Mouse (Mus musculus) ovary, postnatal 36 days (tissue): ENCODE measurements around the gene St6galnac3.

Experiments
- DNase-seq: peaks from one replicate; pipeline ENCODE4 v3.0.0; 2022; ENCODE audit warnings: low spot score, mixed read lengths

St6galnac3 gene

GRCm38 (mm10) chr3:153348797-153349465, 376.0 kb downstream of the St6galnac3 start:
- no peak for DNase-seq

- DNase-seq = no peak
Measured at GRCm38 (mm10) chr3:153344979-153345378, 380.0 kb downstream of the St6galnac3 start.

DNA sequence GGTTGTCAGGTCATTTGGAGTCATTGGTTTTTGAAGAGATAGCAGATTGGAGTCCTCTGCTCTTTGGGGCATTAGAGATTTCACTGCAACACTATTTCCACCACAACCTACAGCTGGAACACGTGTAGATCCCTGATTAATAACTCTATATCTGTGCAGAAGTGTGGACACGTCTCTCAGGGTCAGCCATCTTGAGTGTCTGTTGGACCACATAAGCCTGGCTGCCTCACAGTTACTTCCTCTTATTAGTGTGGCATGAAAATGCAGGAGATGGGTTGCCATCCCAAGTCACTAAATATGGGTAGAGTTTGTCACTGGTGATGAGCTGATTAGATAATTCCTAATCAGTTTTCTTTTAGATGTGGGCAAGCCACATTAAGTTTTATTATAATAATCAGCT, 385.0 kb downstream of the St6galnac3 start:
- DNase-seq = no peak

DNA sequence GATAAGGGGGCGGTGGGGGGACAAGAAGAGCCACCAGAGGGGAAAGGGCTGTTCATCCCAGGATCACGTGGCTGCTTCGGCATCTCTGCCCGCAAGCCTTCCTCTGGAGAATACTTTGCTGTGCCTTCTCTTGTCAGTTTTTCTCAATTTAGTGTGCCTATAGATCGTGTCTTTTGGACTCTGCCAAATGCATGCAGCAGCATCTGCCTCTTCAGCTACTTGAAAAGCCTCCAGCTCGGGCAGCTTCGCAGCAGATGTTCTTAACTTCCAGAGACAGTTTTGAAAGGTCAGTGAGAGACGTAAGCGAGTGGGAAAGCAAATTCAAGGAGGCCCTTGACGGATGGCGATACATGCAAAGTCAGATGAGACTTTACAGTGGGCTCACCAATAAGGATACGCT, 385.9 kb downstream of the St6galnac3 start:
- DNase-seq = no peak

DNA sequence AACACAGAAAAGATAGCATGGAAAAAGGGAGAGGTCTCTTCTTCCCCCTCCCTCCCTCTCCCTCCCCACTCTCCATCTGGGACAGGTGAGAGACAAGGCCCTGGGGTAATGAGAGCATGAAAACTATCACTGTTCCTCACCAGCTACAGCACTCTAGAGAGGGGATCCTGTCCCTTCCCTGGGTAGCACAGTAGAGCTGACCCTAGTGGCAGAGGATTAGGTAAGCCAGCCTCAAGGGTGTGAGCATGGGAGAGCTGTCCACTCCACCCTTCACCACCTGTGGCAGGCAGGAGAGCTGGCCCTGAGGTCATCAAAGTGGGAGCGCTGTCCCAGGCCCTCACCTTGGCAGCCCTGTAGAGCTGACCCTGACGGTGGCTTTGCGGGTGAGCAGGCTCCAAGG, 387.2 kb downstream of the St6galnac3 start:
- DNase-seq = no peak

DNA sequence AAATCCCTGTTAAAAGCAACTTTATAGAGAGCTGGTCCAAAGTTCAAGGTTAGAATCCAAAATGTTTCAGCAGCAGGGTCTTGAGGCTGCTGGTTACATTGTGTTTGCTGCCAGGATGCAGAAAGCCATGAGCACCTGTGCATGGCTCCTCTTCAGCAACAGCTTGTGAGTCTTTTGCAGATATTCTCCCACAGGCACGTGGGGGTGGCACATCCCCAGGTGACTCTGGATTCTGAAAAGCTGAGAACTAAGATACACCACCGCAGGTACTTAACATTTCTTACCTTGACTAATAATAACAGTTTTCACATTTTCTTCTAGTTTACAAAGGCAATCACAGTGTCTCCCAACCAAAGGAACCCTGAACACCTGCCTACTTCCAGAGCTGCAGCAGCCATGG, 387.8 kb downstream of the St6galnac3 start:
- DNase-seq = no peak

- no peak for DNase-seq
Measured at GRCm38 (mm10) chr3:153334152-153334825, 390.7 kb downstream of the St6galnac3 start.

- DNase-seq = no peak
Measured at GRCm38 (mm10) chr3:153324307-153324706, 400.7 kb downstream of the St6galnac3 start.

GRCm38 (mm10) chr3:153323446-153323845, 401.5 kb downstream of the St6galnac3 start:
- DNase-seq = no peak

DNA sequence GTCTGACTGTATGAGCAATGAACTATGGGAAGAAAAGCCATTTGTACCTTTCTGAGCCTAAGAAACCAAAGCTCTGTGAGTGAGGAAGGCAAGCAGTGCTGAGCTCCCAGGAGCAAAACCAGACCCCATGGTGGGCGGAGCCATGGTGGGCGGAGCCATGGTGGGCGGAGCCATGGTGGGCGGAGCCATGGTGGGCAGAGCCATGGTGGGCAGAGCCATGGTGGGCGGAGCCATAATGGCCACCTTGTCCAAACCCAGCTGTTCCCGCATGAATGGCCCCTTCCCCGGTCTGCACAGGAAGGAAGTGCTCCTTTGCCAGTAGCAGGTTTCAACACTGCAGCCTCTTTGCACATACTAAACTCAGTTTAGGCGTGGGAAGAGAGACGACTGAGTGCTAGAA, 411.4 kb downstream of the St6galnac3 start:
- no peak for DNase-seq

DNA sequence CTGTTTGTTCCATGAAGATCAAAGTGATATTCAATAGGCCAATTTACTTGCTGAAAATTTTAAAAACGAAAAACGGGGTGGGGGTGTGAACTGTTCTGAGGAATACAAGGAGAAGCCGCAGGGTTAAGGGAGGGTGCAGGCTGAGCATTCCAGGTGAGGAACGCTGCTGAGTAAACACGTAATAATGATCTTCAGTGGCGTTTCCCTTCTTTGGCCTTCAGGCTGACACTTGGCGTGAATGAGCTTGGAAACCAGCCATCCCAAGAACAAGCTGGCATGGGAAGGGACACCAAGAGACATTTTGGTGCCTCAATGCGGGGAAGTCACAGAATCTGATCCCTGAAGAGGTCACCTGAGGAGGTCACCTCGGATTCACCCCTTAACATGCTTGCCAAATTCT, 411.8 kb downstream of the St6galnac3 start:
- no peak for DNase-seq

GRCm38 (mm10) chr3:153312006-153312405, 413.0 kb downstream of the St6galnac3 start:
- DNase-seq = no peak

DNA sequence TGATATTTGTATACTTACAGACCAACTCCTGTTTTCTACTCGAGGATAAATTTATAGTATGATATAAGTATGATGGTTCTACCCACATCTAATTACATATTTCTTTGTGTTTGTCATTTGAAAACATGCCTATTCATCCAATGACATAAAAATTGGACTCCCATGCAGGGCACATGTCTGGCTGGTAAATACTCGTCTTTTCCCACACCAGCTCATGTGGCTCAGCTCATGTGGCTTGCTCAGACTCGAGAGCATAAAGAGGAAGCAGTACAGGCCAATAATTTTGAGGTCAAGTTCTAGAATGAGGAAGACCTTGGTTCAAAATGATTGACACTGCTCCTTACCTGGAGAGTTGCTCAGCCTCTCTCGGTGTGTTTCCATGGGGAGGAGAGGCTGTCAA, 416.6 kb downstream of the St6galnac3 start:
- no peak for DNase-seq

DNA sequence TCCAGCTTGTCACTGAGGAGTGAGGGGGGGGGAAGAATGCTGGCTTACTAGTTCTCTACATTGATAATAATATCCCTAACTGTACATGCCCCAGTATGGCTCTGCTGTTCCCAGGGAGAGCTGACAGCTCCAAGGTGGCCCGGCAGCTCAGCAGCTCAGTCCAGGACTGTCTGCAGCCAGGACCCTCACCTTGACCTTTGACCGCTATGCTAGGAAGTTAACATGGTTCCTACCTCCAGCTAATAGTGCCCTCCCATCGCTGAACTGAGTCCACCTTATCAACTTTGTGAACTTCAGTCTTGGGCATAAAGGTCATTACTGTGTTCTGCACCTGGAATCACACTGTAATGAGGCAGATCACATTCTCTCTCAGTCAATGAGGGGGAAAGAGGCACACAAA, 419.8 kb downstream of the St6galnac3 start:
- DNase-seq = no peak

- no peak for DNase-seq
Measured at GRCm38 (mm10) chr3:153302376-153302775, 422.6 kb downstream of the St6galnac3 start.

- DNase-seq = no peak
Measured at GRCm38 (mm10) chr3:153296375-153297068, 428.5 kb downstream of the St6galnac3 start.

DNA sequence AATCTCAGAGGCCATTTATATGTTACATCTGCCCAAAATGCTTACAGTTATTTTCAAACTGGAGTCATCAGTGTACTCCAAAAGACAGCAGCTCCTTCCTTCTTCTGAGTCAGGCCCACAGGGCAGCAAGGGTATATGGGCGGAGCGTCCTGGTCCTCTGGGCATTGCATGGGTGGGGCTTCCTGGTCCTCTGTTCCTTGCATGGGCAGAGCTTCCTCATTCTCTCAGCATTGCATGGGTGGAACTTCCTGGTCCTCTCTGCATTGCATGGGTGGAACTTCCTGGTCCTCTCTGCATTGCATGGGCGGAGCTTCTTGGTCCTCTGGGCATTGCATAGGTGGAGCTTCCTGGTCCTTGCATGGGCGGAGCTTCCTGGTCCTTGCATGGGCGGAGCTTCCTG, 432.1 kb downstream of the St6galnac3 start:
- no peak for DNase-seq

DNA sequence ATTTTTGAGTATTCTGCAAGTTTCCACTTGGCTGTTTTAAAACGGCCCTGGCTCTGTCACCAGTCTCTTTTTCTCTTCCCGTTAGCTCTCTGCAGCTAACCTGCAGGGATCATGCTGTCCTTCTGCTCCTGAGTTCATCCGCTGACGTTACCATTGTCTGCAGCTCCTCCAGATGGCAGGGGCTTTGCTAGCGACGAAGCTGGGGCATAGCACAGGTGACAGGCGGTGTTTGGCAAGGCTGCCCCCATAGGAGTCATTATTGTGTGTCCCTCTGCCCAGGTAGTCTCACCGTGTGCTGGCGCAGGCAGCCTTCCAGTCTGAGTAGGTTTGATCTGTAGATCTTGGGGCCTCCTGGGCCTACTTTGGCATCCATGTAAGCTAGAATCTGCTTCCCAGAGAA, 432.6 kb downstream of the St6galnac3 start:
- no peak for DNase-seq

GRCm38 (mm10) chr3:153291406-153292045, 433.4 kb downstream of the St6galnac3 start:
- no peak for DNase-seq

DNA sequence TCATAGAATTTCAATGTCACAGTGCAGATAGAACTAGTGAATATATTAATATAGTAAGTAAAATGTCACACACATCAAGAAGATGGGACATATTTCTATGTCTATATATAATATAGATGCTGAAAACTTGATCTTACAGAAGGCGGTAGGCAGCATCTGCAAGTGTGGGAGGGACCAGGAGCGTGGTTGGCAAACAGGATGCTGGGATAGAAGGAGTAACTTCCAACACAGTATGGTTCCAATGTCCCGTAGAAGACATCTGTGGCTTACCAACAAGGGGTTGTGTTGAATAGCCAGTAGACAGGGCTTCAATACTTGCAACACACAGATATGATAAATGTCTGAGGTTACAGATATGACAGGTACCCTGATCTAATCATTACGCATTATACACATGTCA, 435.0 kb downstream of the St6galnac3 start:
- no peak for DNase-seq

DNA sequence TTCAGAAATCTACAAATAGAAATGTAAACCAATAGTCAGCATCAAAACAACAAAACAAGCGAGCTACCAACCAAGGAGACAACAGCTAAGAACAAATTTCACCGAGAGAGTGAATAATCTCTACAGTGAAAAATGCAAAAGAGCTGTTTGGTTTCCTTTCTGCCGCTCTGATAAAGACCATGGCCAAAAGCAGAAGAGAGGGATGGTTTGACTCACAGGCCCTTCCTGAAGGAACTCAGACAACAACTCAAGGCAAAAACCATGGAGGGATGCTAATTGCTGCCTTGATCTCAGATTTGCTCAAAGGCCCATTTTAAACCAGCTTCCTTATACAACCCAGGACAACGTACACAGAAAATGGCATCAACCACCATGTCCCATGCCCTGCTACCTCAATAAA, 437.4 kb downstream of the St6galnac3 start:
- DNase-seq = no peak

DNA sequence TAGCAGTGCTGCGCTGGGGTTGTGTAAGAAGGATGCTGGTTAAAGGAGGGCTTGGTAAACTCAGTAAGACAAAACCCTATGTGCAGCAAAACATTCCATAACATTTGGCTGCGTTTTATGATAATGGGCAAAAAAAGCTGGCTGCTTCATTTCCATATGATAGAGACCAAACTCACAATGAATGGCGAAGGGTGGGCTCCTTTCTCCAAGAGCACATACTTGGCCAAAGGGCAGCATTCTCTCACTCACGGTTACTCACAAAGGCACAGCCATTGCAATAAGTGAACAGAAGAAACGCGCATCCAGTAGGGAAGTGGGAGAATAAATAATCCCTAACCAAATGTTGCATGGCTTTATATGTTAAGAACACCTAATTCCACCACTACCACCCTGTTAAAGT, 437.9 kb downstream of the St6galnac3 start:
- DNase-seq = no peak
